Mouse (Mus musculus) CD4-positive, CD25-positive, alpha-beta regulatory T cell, adult 4 months (primary cell): ENCODE measurements at regions not wholly inside any gene's neighbourhood (a gene's known extent, or its start where the extent isn't known, plus 50 kb on each side); places are given as distances from the start of the nearest gene placed in this dataset.
A peak's percentile ranks its signal among the peaks of the same experiment; 100 is the strongest.

Source experiments
- ATAC-seq: one replicate; pipeline ENCODE4 v1.8.0; 2017

DNA sequence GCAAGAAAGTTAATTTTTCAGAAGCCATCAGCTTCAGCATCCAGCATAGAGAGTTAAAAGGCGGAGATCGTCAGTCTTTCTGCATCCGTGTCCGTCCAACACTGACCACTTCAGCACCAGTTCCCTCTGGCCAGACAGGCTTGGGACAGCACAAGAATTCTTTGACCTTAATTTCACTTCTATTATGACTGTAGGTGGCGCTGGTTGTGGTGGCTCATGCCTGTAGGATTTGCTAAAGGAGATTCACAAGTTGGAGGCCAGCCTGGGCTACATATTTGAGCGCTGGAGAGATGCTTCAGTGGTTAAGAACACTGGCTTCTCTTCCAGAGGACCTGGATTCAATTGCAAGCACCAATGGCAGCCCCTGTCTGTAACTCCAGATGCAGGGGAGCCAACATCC lies 66.0 kb downstream of the Amer2 start:
- no peak for ATAC-seq

DNA sequence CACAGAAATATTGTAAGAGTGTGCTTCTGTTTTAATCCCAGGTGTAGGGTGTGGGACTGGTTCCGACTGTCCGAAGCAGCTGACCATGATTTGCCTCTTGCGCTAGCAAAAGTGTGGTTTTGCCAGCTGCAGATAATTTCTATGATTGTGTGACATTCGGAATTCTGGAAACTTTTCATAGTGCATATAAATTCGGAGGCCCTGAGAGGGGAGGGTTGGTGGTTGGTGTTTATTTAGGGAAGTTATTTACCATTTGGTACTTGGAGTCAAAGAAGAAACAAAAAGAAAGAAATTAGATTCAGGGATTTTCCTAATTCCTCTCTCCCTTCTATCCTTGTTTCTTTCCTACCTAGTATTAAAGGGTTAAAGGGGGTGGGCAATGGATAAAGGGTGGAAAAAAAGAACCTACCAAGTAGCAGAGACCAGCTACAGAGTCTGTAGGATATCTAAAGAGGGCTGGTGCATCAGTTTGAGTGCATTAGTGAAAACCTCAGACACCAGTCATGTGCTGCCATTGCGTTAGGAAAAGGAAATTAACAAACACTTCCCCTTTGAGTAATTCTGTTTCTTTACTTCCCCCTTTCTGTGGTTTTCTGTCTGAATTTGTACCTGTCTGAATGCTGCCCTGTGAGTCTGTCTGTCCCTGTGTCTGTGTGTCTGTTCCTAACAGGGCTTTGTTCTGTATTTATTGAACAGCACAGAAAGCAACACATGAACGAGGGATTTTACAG lies 70.9 kb downstream of the Amer2 start:
- no peak for ATAC-seq

GRCm38 (mm10) chr14:60444552-60444937 lies 71.5 kb downstream of the Amer2 start:
- no peak for ATAC-seq

DNA sequence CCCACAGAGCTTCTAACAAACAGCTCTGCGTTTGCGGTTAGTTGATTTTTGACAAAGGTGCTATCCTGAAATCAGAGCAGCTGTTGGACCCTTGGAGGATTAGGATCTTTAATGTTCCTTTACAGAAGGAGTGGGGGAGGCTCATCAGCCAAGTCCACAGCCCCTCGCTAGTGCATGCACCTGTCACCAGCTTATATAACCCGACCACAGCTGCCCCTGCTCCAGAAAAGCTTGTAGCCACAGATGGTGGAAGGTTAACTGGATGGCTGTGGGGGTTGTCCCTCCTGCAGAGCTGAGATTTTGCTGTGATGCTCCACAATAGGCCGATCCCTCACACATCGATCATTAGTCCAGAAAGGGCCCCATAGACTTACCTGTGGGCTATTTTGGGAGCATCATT lies 73.0 kb downstream of the Amer2 start:
- ATAC-seq, result no peak

GRCm38 (mm10) chr14:60451216-60451615 lies 78.2 kb downstream of the Amer2 start:
- no peak for ATAC-seq

DNA sequence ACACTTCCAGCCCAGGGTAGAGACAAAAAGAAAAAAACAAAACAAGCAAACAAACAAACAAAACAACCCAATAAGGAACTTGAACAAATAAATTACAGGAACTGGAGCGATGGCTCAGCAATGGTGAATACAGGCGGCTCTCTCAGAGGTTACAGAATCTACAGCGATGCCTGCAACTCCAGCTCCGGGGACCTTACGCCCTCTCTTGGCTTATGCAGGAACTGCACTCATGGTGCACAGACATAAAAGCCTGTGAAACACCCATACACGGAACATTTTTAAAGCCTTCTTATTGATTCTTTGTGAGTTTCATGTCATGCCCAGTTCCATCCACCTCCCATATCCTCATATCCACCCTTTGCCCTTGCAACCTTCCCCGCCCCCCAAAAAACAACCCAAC lies 78.6 kb downstream of the Amer2 start:
- no peak for ATAC-seq

GRCm38 (mm10) chr14:60456767-60457166 lies 83.7 kb downstream of the Amer2 start:
- no peak for ATAC-seq

GRCm38 (mm10) chr14:60484996-60485888 lies 112.2 kb downstream of the Amer2 start:
- no peak for ATAC-seq

- no peak for ATAC-seq
Measured at GRCm38 (mm10) chr14:60485889-60486274, 112.8 kb downstream of the Amer2 start.

DNA sequence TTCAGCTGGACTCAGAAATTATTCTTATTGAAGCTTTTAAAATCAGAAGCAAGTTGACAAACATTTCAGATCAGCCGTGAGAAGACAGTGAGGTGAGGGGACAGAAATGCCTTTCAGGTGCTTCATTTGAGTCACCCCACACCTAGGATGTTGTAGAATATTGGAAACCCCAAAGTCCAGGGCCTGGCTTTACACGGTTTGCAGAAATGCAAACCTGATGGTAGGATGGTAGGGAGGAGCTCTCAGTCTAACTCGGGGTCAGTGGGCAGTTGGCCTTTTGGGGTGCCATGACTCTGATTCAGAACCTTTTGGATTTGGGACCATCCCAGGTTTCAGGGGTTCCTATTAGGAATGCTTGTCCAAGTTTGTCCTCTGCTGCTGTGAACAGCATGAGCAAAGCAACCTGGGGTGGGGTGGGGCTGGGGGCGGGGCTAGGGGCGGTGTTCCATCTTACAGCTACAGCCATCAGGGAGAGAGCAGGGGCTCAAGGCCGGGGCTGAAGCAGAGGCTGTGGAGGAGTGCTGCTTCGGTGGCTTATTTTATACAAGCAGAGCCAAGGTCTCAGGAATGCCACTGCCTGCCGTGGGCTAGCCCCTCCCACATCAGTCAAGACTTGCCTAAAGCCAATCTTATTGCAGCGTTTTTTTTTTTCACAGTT lies 113.3 kb downstream of the Amer2 start:
- no peak for ATAC-seq

DNA sequence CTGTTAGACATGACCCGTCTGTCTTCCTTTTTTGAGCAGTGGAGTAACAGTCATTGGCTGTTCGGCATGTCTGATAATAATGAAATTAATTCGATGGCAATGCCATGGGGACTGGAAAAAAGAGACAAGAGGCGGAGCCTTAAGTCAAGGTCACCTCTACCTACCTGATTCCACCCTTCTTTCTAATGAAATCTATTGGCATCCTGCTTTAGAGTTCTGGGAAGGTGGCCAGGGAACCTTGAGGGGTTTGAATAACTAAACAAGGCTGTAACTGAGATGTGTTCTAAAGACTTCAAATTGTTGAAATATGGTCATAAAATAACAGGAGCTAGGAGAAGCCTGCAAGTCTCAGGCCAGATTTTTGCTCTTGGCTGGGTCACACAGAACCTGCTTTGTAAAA lies 116.1 kb downstream of the Amer2 start:
- no peak for ATAC-seq

DNA sequence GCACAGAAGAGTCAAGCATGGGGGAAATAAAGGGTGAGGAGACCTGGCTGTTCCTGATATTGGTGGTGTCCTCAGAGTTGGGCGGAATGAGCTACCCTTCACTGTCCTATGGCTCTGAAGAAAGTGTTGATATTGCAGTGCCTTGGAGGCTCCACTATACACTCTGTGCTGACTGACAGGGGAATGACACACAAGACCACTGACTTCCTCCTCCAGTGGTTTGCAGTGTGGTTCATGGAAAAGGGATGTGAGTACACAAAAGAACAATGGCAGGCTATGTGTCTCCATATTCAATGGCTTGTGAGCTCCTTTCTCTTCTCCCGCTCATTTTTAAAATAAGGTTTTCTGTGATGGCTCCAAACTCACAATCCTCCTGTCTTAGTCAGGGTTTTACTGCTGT lies 117.8 kb downstream of the Amer2 start:
- no peak for ATAC-seq

DNA sequence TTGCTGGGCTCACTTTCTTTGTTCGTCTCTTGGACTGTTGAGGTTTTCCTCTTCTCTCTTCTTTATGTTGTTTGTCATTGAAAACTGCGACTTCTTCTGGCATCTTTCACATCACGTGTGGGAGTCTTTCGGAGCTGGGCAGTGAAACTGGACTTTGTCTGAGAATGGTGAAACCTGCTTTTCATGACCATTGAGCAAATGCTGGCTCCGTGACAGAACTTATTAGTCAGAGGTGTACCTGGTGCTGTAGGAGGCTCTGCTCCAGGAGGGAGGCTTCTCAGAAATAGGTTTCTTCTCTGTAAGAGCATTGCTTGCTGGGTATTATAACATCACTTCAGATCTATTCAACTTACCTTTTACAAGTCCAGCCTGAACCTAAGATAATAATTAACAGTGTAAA lies 122.4 kb downstream of the Amer2 start:
- ATAC-seq, result no peak

DNA sequence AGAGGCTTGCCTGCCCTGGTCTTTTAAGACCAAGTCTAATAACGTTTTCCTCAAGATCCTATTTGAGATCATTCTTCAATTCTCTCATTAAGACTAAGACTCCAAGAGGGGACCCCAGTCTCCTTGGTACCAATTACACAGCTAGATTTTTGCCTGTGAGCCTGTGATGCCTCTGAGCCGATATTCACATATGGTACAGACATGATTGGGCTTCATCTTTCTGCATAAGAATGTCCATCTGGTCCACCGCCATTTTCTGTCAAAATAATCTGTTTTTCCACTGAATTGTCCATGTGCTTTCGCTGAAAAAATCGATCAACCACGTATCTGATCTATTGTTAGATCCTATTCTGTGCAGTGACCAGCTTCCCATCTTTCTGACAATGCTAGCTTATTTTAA lies 129.5 kb downstream of the Amer2 start:
- ATAC-seq, result no peak

GRCm38 (mm10) chr14:60505066-60505465 lies 128.7 kb upstream of the Spata13 start:
- no peak for ATAC-seq

GRCm38 (mm10) chr14:60506296-60506695 lies 127.5 kb upstream of the Spata13 start:
- ATAC-seq, result no peak

DNA sequence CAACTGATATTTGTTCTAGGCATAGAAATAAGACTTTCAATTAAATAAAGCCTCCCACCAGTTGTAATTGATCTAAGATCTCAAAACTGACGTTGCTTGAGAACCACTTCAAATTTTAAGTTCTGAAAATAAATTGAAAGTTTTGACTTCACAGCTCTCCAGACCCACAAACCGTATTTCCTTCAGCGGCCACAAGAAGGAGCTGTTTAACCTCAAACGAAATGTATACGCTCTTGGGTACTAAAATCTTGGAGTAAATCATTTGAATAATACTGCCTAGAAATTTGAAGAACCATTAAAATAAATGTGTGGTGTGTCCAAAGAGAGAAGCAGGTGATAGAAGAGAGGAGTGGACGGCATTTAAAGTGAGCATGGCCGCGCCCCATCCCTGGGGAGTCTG lies 120.2 kb upstream of the Spata13 start:
- peak; percentile 51 for ATAC-seq

GRCm38 (mm10) chr14:60515094-60515786 lies 118.6 kb upstream of the Spata13 start:
- no peak for ATAC-seq

DNA sequence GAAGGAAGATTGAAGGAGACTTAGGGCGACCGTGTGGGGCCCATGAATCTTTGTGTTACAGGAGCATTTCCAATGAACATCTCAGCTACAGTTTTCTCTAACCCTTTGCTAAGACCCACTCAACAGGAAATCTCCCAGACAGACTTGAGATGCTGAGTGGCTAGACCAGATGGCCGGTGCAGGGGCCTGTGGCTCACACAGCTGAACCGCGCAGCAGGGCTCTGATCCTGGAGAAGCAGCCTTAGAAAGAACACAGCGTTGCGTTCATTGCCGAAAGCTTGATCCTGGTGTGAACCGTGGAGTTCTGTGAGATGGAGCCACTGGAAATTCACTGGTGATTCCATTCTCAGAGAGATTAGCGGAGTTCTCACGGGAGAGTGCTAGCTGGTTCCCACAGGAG lies 115.9 kb upstream of the Spata13 start:
- no peak for ATAC-seq

- no peak for ATAC-seq
Measured at GRCm38 (mm10) chr14:60523010-60523409, 110.8 kb upstream of the Spata13 start.

DNA sequence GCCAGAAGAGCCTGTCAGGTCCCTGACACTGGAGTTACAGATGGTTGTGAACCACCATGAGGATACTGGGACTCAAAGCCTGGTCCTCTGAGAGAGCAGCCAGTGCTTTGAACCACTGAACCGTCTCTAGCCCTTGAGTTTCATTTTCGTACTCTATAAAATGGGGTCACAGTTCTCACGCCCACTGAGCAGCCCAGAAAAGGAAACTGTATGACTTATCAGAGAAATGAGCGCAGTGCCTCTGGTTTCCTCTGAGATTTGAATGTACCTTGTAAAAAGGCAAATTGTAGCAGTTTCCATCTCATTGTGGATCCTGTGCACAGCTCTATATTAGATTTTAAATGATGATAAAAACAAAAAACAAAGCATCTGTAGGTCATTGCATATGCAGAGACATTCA lies 108.9 kb upstream of the Spata13 start:
- peak; percentile 82 for ATAC-seq

- ATAC-seq, result peak; percentile 77
Measured at GRCm38 (mm10) chr14:60525284-60525962, 108.4 kb upstream of the Spata13 start.
